Mouse (Mus musculus): ENCODE data around the gene Rab3il1. TPM values are rescaled to one million over a fixed set of nuclear protein-coding genes. Genes with fewer than 3 reads are reported as not detected.
A peak's percentile ranks its signal among the peaks of the same experiment; 100 is the strongest.

Gene Rab3il1
- polyA plus RNA-seq (2014; fragmentation: Nextera tagmentation; extraction: Ambion mirVana): 19.3 and 23.8 TPM in 2 replicates

- H3K9ac ChIP-seq: no peak within 1 kb of the TSS
- no peak within 1 kb of the TSS for H3K4me3 ChIP-seq (replicated peaks; ENCODE audit: low read length)
- no peak within 1 kb of the TSS for H3K27ac ChIP-seq
- no peak for ATAC-seq (ENCODE audit: low FRiP score)
- 79% methylated on average over 7 of the region's 7 CpGs for WGBS
- no peaks in the 10 kb centered on the region for H3K4me1 ChIP-seq (replicated peaks; ENCODE audit: control insufficient read depth, insufficient read depth, low read length)
- H3K9me3 ChIP-seq (ENCODE audit: control insufficient read depth, low read length): no peaks in the 10 kb centered on the region
- H3K36me3 ChIP-seq (replicated peaks; ENCODE audit: control insufficient read depth, insufficient read depth): no peaks in the 10 kb centered on the region
- no peaks in the 10 kb centered on the region for H3K27me3 ChIP-seq (ENCODE audit: control insufficient read depth, insufficient read depth, low read length)
- H3K4me2 ChIP-seq (replicated peaks): no peak within 1 kb of the TSS
- DNase-seq (ENCODE audit: low spot score): no peak
Measured at GRCm38 (mm10) chr19:10001206-10001969, at the start of gene Rab3il1, which contains the start of gene Best1. TSS of gene Rab3il1 (plus strand) at chr19:10001669. TSS of gene Best1 (minus strand) at chr19:10001633.

GRCm38 (mm10) chr19:9952390-9952789, 49.1 kb upstream of the Rab3il1 start:
- no peak for DNase-seq (ENCODE audit: low spot score)
- Histone ChIP-seq H3K9me3 (ENCODE audit: control insufficient read depth, low read length) (no peaks in the 10 kb centered on the region), H3K4me2 (replicated peaks) (no peak overlapping the region), H3K36me3 (replicated peaks; ENCODE audit: control insufficient read depth, insufficient read depth) (no peaks in the 10 kb centered on the region), H3K27me3 (ENCODE audit: control insufficient read depth, insufficient read depth, low read length) (no peaks in the 10 kb centered on the region), H3K27ac (no peak overlapping the region), H3K4me3 (replicated peaks; ENCODE audit: low read length) (no peak overlapping the region), H3K4me1 (replicated peaks; ENCODE audit: control insufficient read depth, insufficient read depth, low read length) (no peaks in the 10 kb centered on the region), H3K9ac (no peak overlapping the region)
- 73% methylated on average over 3 of the region's 3 CpGs for WGBS
- no peak for ATAC-seq (ENCODE audit: low FRiP score)

GRCm38 (mm10) chr19:9952912-9953311, 48.6 kb upstream of the Rab3il1 start:
- Histone ChIP-seq H3K36me3 (replicated peaks; ENCODE audit: control insufficient read depth, insufficient read depth) (no peaks in the 10 kb centered on the region), H3K27ac (no peak overlapping the region), H3K4me3 (replicated peaks; ENCODE audit: low read length) (no peak overlapping the region), H3K9ac (no peak overlapping the region), H3K9me3 (ENCODE audit: control insufficient read depth, low read length) (no peaks in the 10 kb centered on the region), H3K4me1 (replicated peaks; ENCODE audit: control insufficient read depth, insufficient read depth, low read length) (no peaks in the 10 kb centered on the region), H3K27me3 (ENCODE audit: control insufficient read depth, insufficient read depth, low read length) (no peaks in the 10 kb centered on the region), H3K4me2 (replicated peaks) (no peak overlapping the region)
- DNase-seq (ENCODE audit: low spot score) (no peak), ATAC-seq (ENCODE audit: low FRiP score) (no peak)
- WGBS: 92% methylated on average over 3 of the region's 3 CpGs

- Histone ChIP-seq H3K4me2 (replicated peaks) (no peak overlapping the region), H3K9ac (no peak overlapping the region), H3K4me1 (replicated peaks; ENCODE audit: control insufficient read depth, insufficient read depth, low read length) (no peaks in the 10 kb centered on the region), H3K27ac (no peak overlapping the region), H3K4me3 (replicated peaks; ENCODE audit: low read length) (no peak overlapping the region), H3K9me3 (ENCODE audit: control insufficient read depth, low read length) (no peaks in the 10 kb centered on the region), H3K36me3 (replicated peaks; ENCODE audit: control insufficient read depth, insufficient read depth) (no peaks in the 10 kb centered on the region), H3K27me3 (ENCODE audit: control insufficient read depth, insufficient read depth, low read length) (no peaks in the 10 kb centered on the region)
- 43% methylated on average over 7 of the region's 7 CpGs for WGBS
- no peak for DNase-seq (ENCODE audit: low spot score)
- no peak; the same call in 1 of the 2 replicates for ATAC-seq (ENCODE audit: low FRiP score)
Measured at GRCm38 (mm10) chr19:9954055-9954810, 47.2 kb upstream of the Rab3il1 start.

- no peak for DNase-seq (ENCODE audit: low spot score)
- H3K4me1 ChIP-seq (replicated peaks; ENCODE audit: control insufficient read depth, insufficient read depth, low read length): no peaks in the 10 kb centered on the region
- H3K27ac ChIP-seq: peak overlapping the region; percentile 39; the same call in 1 of the 2 replicates
- no peaks in the 10 kb centered on the region for H3K9me3 ChIP-seq (ENCODE audit: control insufficient read depth, low read length)
- no peak overlapping the region for H3K4me2 ChIP-seq (replicated peaks)
- WGBS: 44% methylated on average over 5 of the region's 5 CpGs
- H3K27me3 ChIP-seq (ENCODE audit: control insufficient read depth, insufficient read depth, low read length): no peaks in the 10 kb centered on the region
- no peak overlapping the region for H3K4me3 ChIP-seq (replicated peaks; ENCODE audit: low read length)
- no peaks in the 10 kb centered on the region for H3K36me3 ChIP-seq (replicated peaks; ENCODE audit: control insufficient read depth, insufficient read depth)
- no peak for ATAC-seq (ENCODE audit: low FRiP score)
- H3K9ac ChIP-seq: no peak overlapping the region
Measured at GRCm38 (mm10) chr19:9954811-9955202, 46.7 kb upstream of the Rab3il1 start.

- ATAC-seq (ENCODE audit: low FRiP score): no peak
- Histone ChIP-seq H3K36me3 (replicated peaks; ENCODE audit: control insufficient read depth, insufficient read depth) (no peaks in the 10 kb centered on the region), H3K27ac (no peak overlapping the region), H3K9ac (no peak overlapping the region), H3K4me2 (replicated peaks) (no peak overlapping the region), H3K4me3 (replicated peaks; ENCODE audit: low read length) (no peak overlapping the region), H3K4me1 (replicated peaks; ENCODE audit: control insufficient read depth, insufficient read depth, low read length) (no peaks in the 10 kb centered on the region), H3K27me3 (ENCODE audit: control insufficient read depth, insufficient read depth, low read length) (no peaks in the 10 kb centered on the region), H3K9me3 (ENCODE audit: control insufficient read depth, low read length) (no peaks in the 10 kb centered on the region)
- DNase-seq (ENCODE audit: low spot score): no peak
- WGBS: 85% methylated on average over 1 of the region's 1 CpGs
Measured at GRCm38 (mm10) chr19:9955438-9955837, 46.0 kb upstream of the Rab3il1 start.

GRCm38 (mm10) chr19:9956624-9957388, 44.7 kb upstream of the Rab3il1 start:
- H3K4me1 ChIP-seq (replicated peaks; ENCODE audit: control insufficient read depth, insufficient read depth, low read length): no peaks in the 10 kb centered on the region
- H3K9ac ChIP-seq: no peak overlapping the region
- H3K27ac ChIP-seq: no peak overlapping the region
- H3K9me3 ChIP-seq (ENCODE audit: control insufficient read depth, low read length): no peaks in the 10 kb centered on the region
- WGBS: 74% methylated on average over 4 of the region's 4 CpGs
- H3K4me3 ChIP-seq (replicated peaks; ENCODE audit: low read length): no peak overlapping the region
- DNase-seq (ENCODE audit: low spot score): no peak
- H3K27me3 ChIP-seq (ENCODE audit: control insufficient read depth, insufficient read depth, low read length): no peaks in the 10 kb centered on the region
- ATAC-seq (ENCODE audit: low FRiP score): no peak
- no peaks in the 10 kb centered on the region for H3K36me3 ChIP-seq (replicated peaks; ENCODE audit: control insufficient read depth, insufficient read depth)
- H3K4me2 ChIP-seq (replicated peaks): no peak overlapping the region

- Histone ChIP-seq H3K27me3 (ENCODE audit: control insufficient read depth, insufficient read depth, low read length) (no peaks in the 10 kb centered on the region), H3K4me1 (replicated peaks; ENCODE audit: control insufficient read depth, insufficient read depth, low read length) (no peaks in the 10 kb centered on the region), H3K9me3 (ENCODE audit: control insufficient read depth, low read length) (no peaks in the 10 kb centered on the region), H3K27ac (no peak overlapping the region), H3K4me3 (replicated peaks; ENCODE audit: low read length) (no peak overlapping the region), H3K4me2 (replicated peaks) (no peak overlapping the region), H3K36me3 (replicated peaks; ENCODE audit: control insufficient read depth, insufficient read depth) (no peaks in the 10 kb centered on the region), H3K9ac (no peak overlapping the region)
- DNase-seq (ENCODE audit: low spot score) (no peak), ATAC-seq (ENCODE audit: low FRiP score) (no peak)
- 87% methylated on average over 5 of the region's 5 CpGs for WGBS
Measured at GRCm38 (mm10) chr19:9957965-9958364, 43.5 kb upstream of the Rab3il1 start.

- Histone ChIP-seq H3K4me3 (replicated peaks; ENCODE audit: low read length) (no peak overlapping the region), H3K4me1 (replicated peaks; ENCODE audit: control insufficient read depth, insufficient read depth, low read length) (no peaks in the 10 kb centered on the region), H3K36me3 (replicated peaks; ENCODE audit: control insufficient read depth, insufficient read depth) (no peaks in the 10 kb centered on the region), H3K4me2 (replicated peaks) (no peak overlapping the region), H3K9me3 (ENCODE audit: control insufficient read depth, low read length) (no peaks in the 10 kb centered on the region), H3K27me3 (ENCODE audit: control insufficient read depth, insufficient read depth, low read length) (no peaks in the 10 kb centered on the region), H3K27ac (no peak overlapping the region), H3K9ac (no peak overlapping the region)
- ATAC-seq (ENCODE audit: low FRiP score) (no peak), DNase-seq (ENCODE audit: low spot score) (no peak)
- 81% methylated on average over 5 of the region's 5 CpGs for WGBS
Measured at GRCm38 (mm10) chr19:9960769-9961168, 40.7 kb upstream of the Rab3il1 start.

Measured in hindbrain, embryonic 14.5 days (tissue).